Mouse (Mus musculus) limb, embryonic 11.5 days (tissue): Measurements from ENCODE around the gene Cmtm2b. TPM values are rescaled to one million over a fixed set of nuclear protein-coding genes. Genes with fewer than 3 reads are reported as not detected.
"Not testable (repeated sequence)": the region's sequence is repeated elsewhere in the genome, so short reads cannot be mapped to it uniquely, and the experiment has no call there.

Experiments used
- ATAC-seq: fragments of 200-750 bp; cut with Nextera tagmentation; 2 replicates; pipeline ENCODE4 v1.8.0; 2017; ENCODE audit warnings: low read depth; ENCODE audit not compliant: insufficient number of reproducible peaks, low FRiP score, low TSS enrichment
- DNase-seq: peaks from one replicate; pipeline ENCODE4 v3.0.0-alpha.2; 2015; ENCODE audit warnings: low spot score
- H3K27ac ChIP-seq: fragments of 300-500 bp; sonication (generic); replicated peaks from 2 replicates; pipeline ENCODE4 v1.5.1; 2014; ENCODE audit warnings: low read depth, mild to moderate bottlenecking, low read length
- H3K27me3 ChIP-seq: fragments of 300-500 bp; sonication (generic); 2 replicates; pipeline ENCODE4 v1.6.1; 2014; ENCODE audit warnings: mild to moderate bottlenecking, low read length, mixed read lengths; ENCODE audit not compliant: control insufficient read depth, insufficient read depth
- H3K36me3 ChIP-seq: fragments of 300-500 bp; sonication (generic); 2 replicates; pipeline ENCODE4 v1.6.1; 2014; ENCODE audit warnings: mild to moderate bottlenecking, low read length, moderate library complexity, mixed read lengths; ENCODE audit not compliant: control insufficient read depth, insufficient read depth
- H3K4me1 ChIP-seq: fragments of 300-500 bp; sonication (generic); 2 replicates; pipeline ENCODE4 v1.6.1; 2014; ENCODE audit warnings: low read length, mixed read lengths; ENCODE audit not compliant: control insufficient read depth, insufficient read depth
- H3K4me2 ChIP-seq: fragments of 300-500 bp; sonication (generic); 2 replicates; pipeline ENCODE4 v1.6.1; 2014; ENCODE audit warnings: low read depth, mild to moderate bottlenecking, moderate library complexity; ENCODE audit not compliant: severe bottlenecking
- H3K4me3 ChIP-seq: fragments of 300-500 bp; sonication (generic); 2 replicates; pipeline ENCODE4 v1.5.1; 2014; ENCODE audit warnings: low read depth, low read length
- H3K9ac ChIP-seq: fragments of 300-500 bp; sonication (generic); 2 replicates; pipeline ENCODE4 v1.6.1; 2014; ENCODE audit warnings: mild to moderate bottlenecking, low read length
- H3K9me3 ChIP-seq: fragments of 300-500 bp; sonication (generic); 2 replicates; pipeline ENCODE4 v1.6.1; 2016; ENCODE audit warnings: low read length; ENCODE audit not compliant: control insufficient read depth
- WGBS: fragments of 180-500 bp; shearing (Covaris S2); extraction: QIAGEN DNeasy Blood & Tissue Kit; methylation state at CpG from one replicate; pipeline ENCODE4 v1.1.7; 2014; 5-methylcytosine and 5-hydroxymethylcytosine counted together
- polyA plus RNA-seq: library from polyadenylated mRNA; unstranded; fragments of >200 nt; fragmentation: Nextera tagmentation; extraction: Ambion mirVana; gene quantifications from 2 replicates; pipeline ENCODE4 v1.2.1, GENCODE M21; 2014

Cmtm2b gene
- polyA plus RNA-seq, 1 experiment from 2014 or later, result not detected

- not testable (repeated sequence) for H3K27ac ChIP-seq, H3K36me3 ChIP-seq, H3K27me3 ChIP-seq, ATAC-seq, H3K4me2 ChIP-seq, H3K4me3 ChIP-seq, H3K4me1 ChIP-seq, DNase-seq, H3K9ac ChIP-seq, H3K9me3 ChIP-seq
- WGBS, result 79% methylated on average over 3 of the region's 3 CpGs
These were observed 10.0 kb upstream of the Cmtm2b start for GRCm38 (mm10) chr8:104312023-104312422.

DNA sequence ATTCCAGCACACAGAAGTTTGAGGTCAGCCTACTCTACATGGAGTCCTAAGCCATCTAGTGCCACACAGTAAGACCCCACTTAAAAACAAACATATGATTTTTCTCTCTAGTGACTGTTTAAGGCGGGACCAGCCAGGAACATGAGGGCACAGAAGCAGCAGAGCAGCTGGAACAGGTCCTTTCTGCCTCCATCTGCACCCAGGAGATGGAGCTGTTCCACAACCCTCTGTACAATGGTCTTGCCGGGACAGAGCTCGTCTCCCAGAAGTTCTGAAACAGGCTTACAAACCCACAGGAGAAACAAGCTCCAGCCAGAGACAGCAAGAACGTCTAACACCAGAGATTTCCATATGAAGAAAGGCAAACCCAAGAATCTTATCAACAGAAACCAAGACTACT, 8.7 kb upstream of the Cmtm2b start:
- H3K9me3 ChIP-seq, result no peaks in the 10 kb centered on the region
- no peak overlapping the region for H3K4me2 ChIP-seq
- no peaks in the 10 kb centered on the region for H3K36me3 ChIP-seq
- ATAC-seq (no peak), DNase-seq (no peak)
- WGBS, result 70% methylated on average over 4 of the region's 4 CpGs
- H3K9ac ChIP-seq, result no peak overlapping the region
- H3K27me3 ChIP-seq, result no peaks in the 10 kb centered on the region
- H3K27ac ChIP-seq, result no peak overlapping the region
- H3K4me1 ChIP-seq, result no peaks in the 10 kb centered on the region
- no peak overlapping the region for H3K4me3 ChIP-seq

DNA sequence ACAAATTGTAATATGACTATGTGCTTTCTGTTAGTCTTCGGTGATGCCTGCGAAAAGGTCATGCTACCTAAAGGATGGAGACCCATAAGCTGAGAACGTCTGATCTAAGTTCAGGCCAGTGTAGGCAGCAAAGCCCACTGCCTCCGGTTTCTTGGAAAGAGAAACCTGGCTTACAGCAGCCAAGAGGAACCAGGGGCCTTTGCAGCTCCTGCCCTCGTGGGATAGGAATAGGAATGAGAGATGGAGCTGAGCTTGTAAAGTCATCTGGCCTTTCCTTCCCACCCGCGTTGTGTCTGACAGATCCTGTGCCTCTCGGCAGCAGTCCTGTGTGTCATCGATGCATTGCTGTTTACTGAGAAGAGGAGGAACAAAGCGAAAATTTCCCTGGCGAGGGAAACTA, 763 bp upstream of the Cmtm2b start, which contains the start of gene Gm11020:
TSS of gene Gm11020 (plus strand) at position 301 of the 400 bp plus-strand sequence.
- H3K27ac ChIP-seq, H3K27me3 ChIP-seq, H3K36me3 ChIP-seq, H3K4me1 ChIP-seq, DNase-seq, H3K4me2 ChIP-seq, H3K9ac ChIP-seq, ATAC-seq, H3K4me3 ChIP-seq, H3K9me3 ChIP-seq: not testable (repeated sequence)
- 84% methylated on average over 9 of the region's 11 CpGs for WGBS

GRCm38 (mm10) chr8:104332665-104333631, 10.9 kb downstream of the Cmtm2b start:
- no peak overlapping the region for H3K4me2 ChIP-seq
- DNase-seq, result no peak

DNA sequence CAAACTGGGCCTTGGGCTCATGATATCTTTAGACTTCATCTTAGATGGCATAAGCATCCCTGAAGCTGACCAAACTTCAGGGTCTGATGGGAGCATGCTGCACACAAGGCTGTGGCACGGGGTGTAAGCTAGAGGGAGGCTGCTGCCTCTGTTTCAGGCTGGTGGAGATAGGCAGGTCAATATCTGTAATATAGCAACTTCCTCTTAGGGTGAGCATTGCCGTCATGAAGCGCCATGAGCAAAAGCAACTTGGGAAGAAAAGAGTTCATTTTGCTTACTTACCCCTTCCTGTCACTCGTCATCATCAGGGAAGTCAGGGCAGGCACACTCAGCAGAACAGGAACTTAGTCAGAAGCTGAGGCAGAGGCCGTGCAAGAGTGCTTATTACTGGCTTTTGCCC, 11.8 kb downstream of the Cmtm2b start:
- no peaks in the 10 kb centered on the region for H3K36me3 ChIP-seq
- no peak overlapping the region for H3K9ac ChIP-seq
- H3K4me2 ChIP-seq, result no peak overlapping the region
- no peak overlapping the region for H3K27ac ChIP-seq
- H3K4me1 ChIP-seq, result no peaks in the 10 kb centered on the region
- DNase-seq, result peak; percentile 8
- H3K4me3 ChIP-seq, result no peak overlapping the region
- H3K27me3 ChIP-seq, result no peaks in the 10 kb centered on the region
- H3K9me3 ChIP-seq, result no peaks in the 10 kb centered on the region
- WGBS, result 78% methylated on average over 5 of the region's 5 CpGs
- no peak for ATAC-seq

More at GRCm38 (mm10) chr8:104332665-104333631, 10.9 kb downstream of the Cmtm2b start:
- H3K9me3 ChIP-seq, result no peaks in the 10 kb centered on the region
- no peaks in the 10 kb centered on the region for H3K27me3 ChIP-seq
- 73% methylated on average over 5 of the region's 5 CpGs for whole genome bisulfite sequencing
- H3K27ac ChIP-seq, result no peak overlapping the region
- no peak for ATAC-seq
- H3K36me3 ChIP-seq, result no peaks in the 10 kb centered on the region
- H3K4me1 ChIP-seq, result no peaks in the 10 kb centered on the region
- H3K4me3 ChIP-seq, result no peak overlapping the region
- no peak overlapping the region for H3K9ac ChIP-seq

DNA sequence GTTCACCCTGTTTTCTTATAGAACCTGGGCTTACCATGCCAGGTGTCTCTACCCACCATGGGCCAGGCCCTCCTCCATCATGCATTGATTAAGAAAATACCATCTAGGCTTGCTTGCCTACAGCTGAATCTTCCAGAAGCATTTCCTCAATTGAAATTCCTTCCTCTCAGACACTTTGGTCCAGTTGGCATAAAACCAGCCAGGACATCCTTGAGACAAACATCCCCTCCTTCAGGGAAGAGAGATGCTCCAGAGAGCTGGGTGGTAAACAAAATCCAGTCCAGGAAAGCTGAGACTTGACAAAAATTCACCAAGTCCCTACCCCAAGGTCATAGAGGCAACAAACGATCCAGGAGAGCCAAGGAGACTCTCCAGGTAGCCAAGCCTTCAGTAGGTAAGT, 12.2 kb downstream of the Cmtm2b start:
- WGBS, result 71% methylated on average over 1 of the region's 1 CpGs
- no peaks in the 10 kb centered on the region for H3K9me3 ChIP-seq
- no peak overlapping the region for H3K9ac ChIP-seq

GRCm38 (mm10) chr8:104336806-104337205, 14.8 kb downstream of the Cmtm2b start:
- H3K9me3 ChIP-seq, result no peaks in the 10 kb centered on the region
- no peak overlapping the region for H3K9ac ChIP-seq
- no peak for DNase-seq
- 78% methylated on average over 1 of the region's 1 CpGs for WGBS
- ATAC-seq, result no peak
- H3K4me2 ChIP-seq, result no peak overlapping the region
- no peaks in the 10 kb centered on the region; the same call in 1 of the 2 replicates for H3K4me1 ChIP-seq
- H3K4me3 ChIP-seq, result no peak overlapping the region
- H3K27me3 ChIP-seq, result no peaks in the 10 kb centered on the region
- no peak overlapping the region for H3K27ac ChIP-seq
- H3K36me3 ChIP-seq, result no peaks in the 10 kb centered on the region

More for the DNA sequence above, 12.2 kb downstream of the Cmtm2b start:
- ATAC-seq, result no peak
- H3K4me1 ChIP-seq, result no peaks in the 10 kb centered on the region
- DNase-seq, result peak; percentile 14
- no peaks in the 10 kb centered on the region for H3K27me3 ChIP-seq
- no peak overlapping the region for H3K4me3 ChIP-seq
- H3K36me3 ChIP-seq, result no peaks in the 10 kb centered on the region
- H3K27ac ChIP-seq, result no peak overlapping the region
- no peak overlapping the region for H3K4me2 ChIP-seq

GRCm38 (mm10) chr8:104337890-104338289, 15.9 kb downstream of the Cmtm2b start:
- Histone ChIP-seq H3K4me1 (no peaks in the 10 kb centered on the region; the same call in 1 of the 2 replicates), H3K4me2 (no peak overlapping the region), H3K27ac (no peak overlapping the region), H3K27me3 (no peaks in the 10 kb centered on the region), H3K9ac (no peak overlapping the region), H3K4me3 (no peak overlapping the region), H3K36me3 (no peaks in the 10 kb centered on the region), H3K9me3 (no peaks in the 10 kb centered on the region)
- DNase-seq (peak; percentile 19), ATAC-seq (no peak)
- 48% methylated on average over 3 of the region's 3 CpGs for WGBS
